Mouse (Mus musculus) frontal cortex, postnatal 14 days (tissue): ENCODE data around the gene Bst2.

ENCODE experiments used
- DNase-seq, 2 experiments: peaks; one replicate each; pipeline ENCODE4 v3.0.0; 2022; ENCODE audit warnings: low spot score in 2 of 2

Gene Bst2

DNA sequence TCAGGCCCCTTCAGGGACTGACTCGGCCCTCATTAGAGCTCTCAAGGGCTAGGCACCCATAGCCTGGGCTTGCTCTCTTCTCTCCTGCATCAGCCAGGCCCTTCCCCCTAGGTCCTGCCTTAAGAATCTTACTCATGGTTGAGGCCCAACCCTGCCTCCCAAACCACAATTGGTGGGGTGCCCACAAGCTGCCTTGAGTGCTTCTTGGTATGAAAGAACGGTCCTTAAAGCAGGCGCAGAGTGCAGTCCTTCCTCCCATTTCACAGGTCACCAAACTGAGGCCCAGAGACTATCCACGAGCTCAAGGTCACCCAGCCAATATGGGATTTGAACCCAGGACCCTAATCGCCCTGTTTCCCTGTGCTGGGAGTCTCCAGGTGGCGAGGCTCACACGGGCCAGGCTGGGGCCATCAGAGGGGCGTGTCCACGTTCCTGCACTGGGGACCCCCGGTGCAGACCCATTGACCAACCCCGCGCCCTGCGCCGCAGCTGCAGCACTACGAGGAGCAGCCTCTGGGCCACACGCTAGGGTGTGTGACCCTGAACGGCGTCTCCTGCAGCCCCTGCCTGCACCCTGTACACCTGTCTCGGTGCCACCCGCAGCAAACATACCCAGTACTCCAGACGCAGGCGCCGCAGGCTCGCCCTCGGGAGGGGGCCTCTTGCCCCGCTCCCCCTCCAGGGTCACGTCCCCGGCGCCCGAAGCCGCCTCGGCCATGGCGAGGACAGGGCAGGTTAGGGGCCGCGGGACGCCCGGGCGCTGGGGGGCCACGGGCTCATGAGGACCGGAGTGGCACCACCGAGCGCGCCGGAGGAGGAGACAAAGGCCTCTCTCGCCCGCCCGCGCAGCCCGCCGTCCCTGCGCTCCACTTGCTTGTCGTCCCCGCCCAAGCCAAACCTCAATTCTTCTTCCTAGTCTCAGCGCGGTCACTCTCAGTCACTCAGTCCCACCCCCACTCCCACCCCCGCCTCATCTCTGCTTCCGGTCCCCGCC lies 51.8 kb downstream of the Bst2 start, which contains the start of gene Ano8:
Gene Ano8 (minus strand): TSS at position 822 of the 994 bp plus-strand sequence.
- peak in 1 of 2 experiments; percentile 79 for DNase-seq

- DNase-seq: no peak
These were observed 52.5 kb downstream of the Bst2 start for GRCm38 (mm10) chr8:71484736-71485135.
